Mouse (Mus musculus) cerebellum, adult 9-11 months (tissue): ENCODE results near the gene Dscaml1.

Experiments
- DNase-seq: peaks from one replicate; pipeline ENCODE4 v3.0.0; 2022

Dscaml1 gene

DNA sequence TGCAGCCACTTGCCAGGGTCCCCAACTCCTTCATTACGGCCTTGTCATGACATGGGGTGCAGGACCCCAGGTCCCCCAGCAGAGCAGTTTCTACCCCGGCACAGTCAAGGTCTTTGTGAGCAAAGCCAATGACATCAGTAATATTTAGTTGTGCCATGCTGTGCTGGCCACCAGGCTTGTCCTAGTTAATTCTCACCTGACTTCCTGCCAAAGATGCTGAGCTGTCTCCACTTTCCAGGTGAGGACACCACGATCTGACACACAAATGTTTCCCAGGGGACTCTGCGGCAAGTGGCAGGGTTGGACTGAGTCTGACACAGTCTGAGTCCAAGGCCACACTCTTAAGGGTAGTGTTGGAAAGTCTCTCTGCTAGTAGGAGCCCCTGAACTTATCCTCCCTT, at the start of gene Dscaml1:
Dscaml1 (plus strand) TSS at position 173 of the 400 bp plus-strand sequence.
- peak; percentile 84 for DNase-seq

DNA sequence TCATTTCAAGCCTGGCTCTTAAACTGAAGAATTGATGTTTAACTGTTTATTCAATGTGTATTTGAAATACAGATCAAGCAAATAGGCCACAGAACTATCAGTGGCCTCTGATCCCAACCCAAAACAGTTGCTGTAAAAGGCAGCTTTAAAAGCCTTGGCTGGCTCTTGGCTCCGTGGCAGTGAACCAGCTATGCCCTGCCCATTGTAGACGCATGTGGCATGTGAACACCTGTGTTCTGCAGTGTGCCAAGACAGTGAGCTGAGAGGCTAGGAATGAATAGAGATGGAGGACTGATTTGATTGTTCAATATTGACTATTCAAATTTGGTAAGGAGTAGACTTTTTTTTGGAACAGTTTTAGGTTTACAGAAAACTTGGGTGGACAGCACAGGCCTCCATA, 49.5 kb upstream of the Dscaml1 start:
- DNase-seq = peak; percentile 75

DNA sequence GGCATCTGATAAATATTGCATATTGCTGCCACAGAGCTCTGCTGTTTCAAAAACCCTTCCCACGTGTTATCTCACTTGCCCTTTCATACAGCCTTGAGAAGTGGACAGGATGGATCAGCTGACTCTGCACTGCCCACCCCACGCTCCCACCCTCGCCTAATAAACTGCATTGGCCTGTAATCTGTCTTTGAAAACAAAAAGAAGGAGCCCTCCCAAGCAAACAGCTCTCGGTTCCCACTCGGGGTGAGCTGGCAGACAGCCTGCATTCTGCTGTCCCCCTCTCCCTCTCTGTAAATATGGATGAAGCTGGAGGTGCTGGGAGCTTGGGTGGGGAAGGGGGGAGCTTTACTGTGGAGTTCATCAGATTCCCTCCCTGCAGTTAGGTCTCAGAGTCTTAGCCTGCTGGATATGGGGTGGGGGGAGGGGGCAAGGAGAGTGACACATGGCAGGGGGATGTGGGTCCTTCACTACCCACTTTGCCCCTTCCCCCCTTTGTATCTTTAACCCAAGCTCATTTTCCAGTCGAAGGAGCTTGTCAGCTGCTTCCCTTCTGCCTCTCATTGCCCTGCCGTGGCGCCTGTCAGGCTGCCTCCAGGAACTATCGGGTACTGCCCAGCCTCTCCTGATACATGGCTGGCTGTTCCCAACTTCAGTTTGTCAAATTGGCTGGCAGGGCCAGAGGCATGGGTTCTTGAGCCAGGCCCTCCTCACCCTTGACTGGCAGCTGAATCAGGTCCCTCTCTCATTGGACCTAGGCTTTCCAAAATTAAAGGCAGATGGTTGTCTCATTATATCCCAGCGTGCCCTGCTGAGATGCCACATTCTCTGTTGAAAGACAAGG, 45.8 kb upstream of the Dscaml1 start:
- DNase-seq = peak; percentile 88

GRCm38 (mm10) chr9:45382336-45382735, 44.1 kb upstream of the Dscaml1 start:
- peak; percentile 67 for DNase-seq

GRCm38 (mm10) chr9:45382834-45383233, 43.6 kb upstream of the Dscaml1 start:
- no peak for DNase-seq

DNA sequence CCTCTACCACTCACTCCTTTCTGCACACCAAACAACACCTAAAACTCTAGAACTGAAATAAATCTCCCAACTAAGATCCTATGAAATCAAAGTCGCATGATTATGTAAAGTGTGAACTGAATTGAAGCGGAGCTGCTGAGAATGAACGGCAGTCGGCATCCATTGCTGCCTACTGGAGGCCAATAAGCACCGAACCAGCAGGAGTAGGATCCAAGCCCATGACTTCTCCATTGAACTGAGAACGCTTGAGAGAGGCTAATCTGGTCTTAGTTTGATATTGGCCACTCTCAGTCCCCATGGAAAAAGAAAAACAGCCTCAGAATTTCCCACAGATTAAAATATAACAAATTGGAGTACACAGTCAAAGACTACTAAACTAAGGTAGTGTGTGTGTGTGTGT, 42.5 kb upstream of the Dscaml1 start:
- no peak for DNase-seq

GRCm38 (mm10) chr9:45386698-45387097, 39.7 kb upstream of the Dscaml1 start:
- DNase-seq = no peak

DNA sequence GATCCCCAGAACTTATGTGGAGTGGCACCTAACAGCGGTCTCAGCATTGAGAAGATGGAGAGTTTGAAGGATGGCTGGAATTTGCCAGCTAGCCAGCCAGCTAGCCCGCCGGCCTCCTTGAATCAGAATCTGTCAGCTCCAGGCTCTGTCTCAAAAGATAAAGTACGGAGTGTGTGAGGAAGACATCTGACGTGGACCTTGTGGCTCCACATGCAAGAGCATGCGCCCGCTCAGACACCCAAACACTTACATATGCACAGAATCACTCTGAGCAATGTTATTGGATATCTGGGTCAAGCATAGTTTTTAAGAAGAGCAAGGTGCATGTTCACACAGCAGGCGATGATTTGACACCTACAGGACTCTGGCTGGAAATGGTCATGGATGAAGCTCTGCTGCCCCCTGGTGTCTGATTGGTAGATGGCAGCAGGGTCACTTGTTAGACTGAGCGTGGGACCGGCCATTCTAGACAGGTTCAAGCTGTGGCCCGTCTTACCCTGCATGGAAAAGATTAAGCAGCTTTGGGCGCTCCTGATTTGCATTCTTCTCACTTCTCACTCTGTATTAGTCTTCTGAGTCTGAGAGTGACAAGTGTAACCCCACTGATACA, 37.9 kb upstream of the Dscaml1 start:
- peak; percentile 87 for DNase-seq

- DNase-seq = no peak
Observed at GRCm38 (mm10) chr9:45389596-45389995, 36.8 kb upstream of the Dscaml1 start.

DNA sequence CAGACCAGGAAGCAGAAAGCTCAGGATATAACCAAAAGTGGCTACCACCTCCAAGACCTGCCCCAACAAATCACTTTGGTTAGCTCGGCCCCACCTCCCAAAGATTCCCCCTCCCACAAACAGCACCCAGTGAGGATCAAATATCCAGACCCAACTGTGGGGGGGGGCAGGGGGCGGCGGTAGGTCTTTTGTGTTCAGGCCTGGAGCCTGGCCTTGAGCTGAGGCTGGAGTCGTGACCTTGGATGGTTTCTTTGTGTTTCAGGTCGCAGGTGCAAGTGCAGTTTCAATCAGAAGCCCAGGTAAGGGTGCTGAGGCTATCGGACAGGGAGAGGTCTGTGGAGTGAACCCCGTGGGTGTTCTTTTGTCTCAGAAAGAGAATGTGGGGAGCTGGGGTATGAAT, 35.1 kb upstream of the Dscaml1 start:
- no peak for DNase-seq

- no peak for DNase-seq
Observed at GRCm38 (mm10) chr9:45395218-45395617, 31.2 kb upstream of the Dscaml1 start.

GRCm38 (mm10) chr9:45395796-45396195, 30.6 kb upstream of the Dscaml1 start:
- no peak for DNase-seq

GRCm38 (mm10) chr9:45398336-45398735, 28.1 kb upstream of the Dscaml1 start:
- DNase-seq = peak; percentile 80

DNA sequence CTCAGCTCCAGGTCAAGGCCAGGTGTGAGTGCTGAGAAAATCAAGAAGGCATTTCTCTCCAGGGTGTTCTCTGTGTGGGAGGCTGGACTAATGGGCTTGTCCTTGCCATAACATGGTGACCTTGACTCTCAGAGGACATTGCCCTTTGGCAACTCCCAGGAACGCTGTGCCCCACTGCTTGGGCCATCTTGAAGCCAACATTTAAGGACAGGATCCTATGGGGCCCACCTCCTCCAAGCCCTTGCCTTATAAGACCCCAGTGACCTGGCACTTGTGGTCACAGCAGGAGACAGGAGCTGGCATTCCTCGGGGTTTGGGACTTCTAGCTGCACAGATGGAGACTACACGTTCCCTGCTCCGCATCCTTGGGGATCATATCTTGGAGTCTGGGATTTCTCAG, 27.0 kb upstream of the Dscaml1 start, which contains the start of gene Fxyd2:
Fxyd2 (plus strand) TSS at position 236 of the 400 bp plus-strand sequence.
- no peak for DNase-seq

- DNase-seq = no peak
Observed at GRCm38 (mm10) chr9:45401851-45402250, 24.6 kb upstream of the Dscaml1 start.

GRCm38 (mm10) chr9:45402957-45403356, 23.5 kb upstream of the Dscaml1 start:
- no peak for DNase-seq

DNA sequence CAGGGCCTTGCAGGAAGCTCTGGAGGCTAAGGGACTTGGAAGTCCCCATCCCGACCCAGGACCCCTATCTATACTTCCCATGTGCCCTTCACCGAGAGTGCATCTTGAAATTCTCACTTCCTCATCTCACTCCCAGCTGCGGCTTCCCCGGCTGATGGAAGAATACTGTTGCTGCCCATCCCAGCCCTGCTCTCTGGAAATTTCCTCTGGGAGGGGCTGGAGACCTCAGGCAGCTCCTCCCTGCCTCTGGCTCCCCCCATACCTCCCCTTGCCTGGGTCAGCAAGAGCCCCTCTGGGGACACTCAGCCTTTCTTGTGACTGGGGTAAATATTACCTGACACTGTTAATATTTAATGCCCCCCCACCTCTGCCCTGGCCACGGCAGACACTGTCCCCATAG, 20.7 kb upstream of the Dscaml1 start:
- DNase-seq = no peak

GRCm38 (mm10) chr9:45406808-45407207, 19.6 kb upstream of the Dscaml1 start:
- DNase-seq = no peak

DNA sequence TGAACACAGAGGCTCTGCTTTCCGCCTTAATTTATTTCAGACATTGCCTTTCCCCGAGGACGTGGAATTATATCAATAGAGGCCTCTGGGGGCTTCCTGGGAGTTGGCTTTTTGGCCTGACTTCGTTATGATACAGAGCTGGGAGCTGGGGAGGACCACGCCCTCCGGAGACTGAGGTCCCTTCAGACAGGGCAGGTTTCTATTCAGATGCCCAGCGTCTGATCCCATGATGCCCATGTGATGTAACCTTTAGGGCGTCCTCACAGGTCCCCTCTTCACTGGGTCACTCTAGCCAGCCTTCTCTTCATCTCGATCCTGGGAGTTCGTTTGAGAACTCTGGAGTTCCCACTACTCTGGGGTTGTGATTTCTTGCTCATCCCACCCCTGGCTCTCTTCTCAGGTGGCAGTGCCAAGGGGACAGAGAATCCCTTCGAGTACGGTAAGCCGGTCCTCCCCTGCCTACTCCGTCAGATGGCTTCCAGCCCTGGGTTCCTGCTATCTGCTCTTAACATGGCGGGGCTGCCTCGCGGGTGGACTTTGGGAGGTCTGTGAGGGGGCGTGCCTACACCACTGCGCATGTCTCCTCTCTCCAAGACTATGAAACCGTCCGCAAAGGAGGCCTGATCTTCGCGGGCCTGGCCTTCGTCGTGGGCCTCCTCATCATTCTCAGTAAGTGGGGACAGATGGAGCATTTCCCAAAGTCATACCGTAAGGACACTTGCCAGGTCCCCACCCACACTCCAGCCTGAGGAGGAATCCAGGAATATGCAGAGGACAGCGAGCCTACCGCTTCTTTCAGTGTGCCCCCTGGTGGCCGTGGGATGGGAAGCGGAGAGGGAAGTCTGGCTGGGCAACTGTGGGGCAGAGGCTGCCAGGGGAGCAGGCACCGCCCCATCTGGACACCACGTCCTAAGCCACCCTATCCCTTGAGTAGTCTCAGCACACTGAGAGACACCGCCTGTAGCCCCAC, 18.4 kb upstream of the Dscaml1 start:
- peak; percentile 80 for DNase-seq

- DNase-seq = no peak
Observed at GRCm38 (mm10) chr9:45410193-45410592, 16.2 kb upstream of the Dscaml1 start.

GRCm38 (mm10) chr9:45410614-45411013, 15.8 kb upstream of the Dscaml1 start:
- DNase-seq = no peak

- DNase-seq = no peak
Observed at GRCm38 (mm10) chr9:45411111-45411510, 15.3 kb upstream of the Dscaml1 start.

DNA sequence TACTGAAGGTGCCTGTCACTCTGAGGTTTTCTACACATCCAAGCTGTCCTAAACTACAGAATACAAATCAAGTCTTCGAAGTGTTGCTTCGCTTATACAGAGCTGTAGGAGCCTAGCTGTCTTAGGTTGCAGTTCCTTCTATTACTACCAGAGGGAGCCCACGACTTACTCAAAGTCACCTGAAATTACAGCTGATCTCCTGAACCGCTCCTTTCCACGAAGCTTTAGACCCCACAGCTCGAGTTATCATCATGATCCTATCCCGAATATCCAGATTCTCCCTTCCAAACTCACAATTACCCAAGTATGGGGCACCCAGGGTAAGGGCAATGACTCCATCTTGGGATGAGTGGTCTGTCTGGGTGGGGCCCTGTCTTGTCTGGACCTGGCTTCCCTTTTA, 14.6 kb upstream of the Dscaml1 start:
- DNase-seq = peak; percentile 67
